Mouse (Mus musculus) hindbrain, postnatal 0 days (tissue): ENCODE data around the gene Gabpb2. TPM values are rescaled to one million over a fixed set of nuclear protein-coding genes. Genes with fewer than 3 reads are reported as not detected.

Source experiments
- ATAC-seq: fragments of 200-750 bp; cut with Nextera tagmentation; 2 replicates; pipeline ENCODE4 v1.8.0; 2017; ENCODE audit warnings: mild to moderate bottlenecking, moderate TSS enrichment, moderate library complexity
- DNase-seq: peaks from one replicate; pipeline ENCODE4 v3.0.0-alpha.2; 2015; ENCODE audit warnings: low spot score
- H3K27ac ChIP-seq: fragments of 300-500 bp; sonication (generic); 2 replicates; pipeline ENCODE4 v1.5.1; 2014; ENCODE audit warnings: mild to moderate bottlenecking
- H3K27me3 ChIP-seq: fragments of 300-500 bp; sonication (generic); 2 replicates; pipeline ENCODE4 v1.6.1; 2014; ENCODE audit warnings: low read length, mixed read lengths; ENCODE audit not compliant: insufficient read depth
- H3K36me3 ChIP-seq: fragments of 300-500 bp; sonication (generic); 2 replicates; pipeline ENCODE4 v1.6.1; 2014; ENCODE audit warnings: low read length, mixed read lengths; ENCODE audit not compliant: insufficient read depth
- H3K4me1 ChIP-seq: fragments of 300-500 bp; sonication (generic); 2 replicates; pipeline ENCODE4 v1.6.1; 2014; ENCODE audit warnings: antibody characterized with exemption, low read length, mixed read lengths; ENCODE audit not compliant: insufficient read depth
- H3K4me2 ChIP-seq: fragments of 300-500 bp; sonication (generic); 2 replicates; pipeline ENCODE4 v1.6.1; 2014; ENCODE audit warnings: low read depth, mild to moderate bottlenecking, low read length, moderate library complexity, mixed read lengths
- H3K4me3 ChIP-seq: fragments of 300-500 bp; sonication (generic); 2 replicates; pipeline ENCODE4 v1.5.1; 2014; ENCODE audit warnings: low read length
- H3K9ac ChIP-seq: fragments of 300-500 bp; sonication (generic); replicated peaks from 2 replicates; pipeline ENCODE4 v1.6.1; 2014; ENCODE audit warnings: mild to moderate bottlenecking, low read length, moderate library complexity, mixed read lengths
- H3K9me3 ChIP-seq: fragments of 300-500 bp; sonication (generic); 2 replicates; pipeline ENCODE4 v1.6.1; 2016; ENCODE audit warnings: low read length, mixed read lengths
- CTCF ChIP-seq: IDR thresholded peaks from 2 replicates; pipeline ENCODE4 v1.5.1; 2016; ENCODE audit warnings: antibody characterized with exemption, control low read depth, low read depth
- WGBS: fragments of 180-500 bp; shearing (Covaris S2); extraction: QIAGEN DNeasy Blood & Tissue Kit; methylation state at CpG from one replicate; pipeline ENCODE4 v1.1.7; 2014; 5-methylcytosine and 5-hydroxymethylcytosine counted together
- polyA plus RNA-seq: library from polyadenylated mRNA; unstranded; fragments of >200 nt; fragmentation: Nextera tagmentation; extraction: Ambion mirVana; gene quantifications from 2 replicates; pipeline ENCODE4 v1.2.1, GENCODE M21; 2015
- total RNA-seq: library from RNA; depleted of rRNA; stranded (reverse); fragments of >200 nt; gene quantifications from 2 replicates; pipeline ENCODE4 v1.2.3, GENCODE M21; 2014

Gene Gabpb2
- total and polyA plus RNA-seq, 2 experiments from 2014 or later: 2.9 to 8.6 TPM

GRCm38 (mm10) chr3:95162345-95162628, 55.4 kb downstream of the Gabpb2 start:
- Histone ChIP-seq H3K4me2 (peak overlapping the region; percentile 83), H3K4me3 (peak overlapping the region; percentile 93), H3K27me3 (no peaks in the 10 kb centered on the region), H3K4me1 (peaks cover 14% of the 10 kb centered on the region), H3K9me3 (no peaks in the 10 kb centered on the region), H3K36me3 (peaks cover 8% of the 10 kb centered on the region; the same call in 1 of the 2 replicates), H3K27ac (peak overlapping the region; percentile 68), H3K9ac (peak overlapping the region; percentile 78)
- WGBS: 7% methylated on average over 2 of the region's 2 CpGs
- no peak for ATAC-seq
- TF ChIP-seq CTCF: no peak
- peak; percentile 39 for DNase-seq

- no peak for ATAC-seq
- H3K27ac ChIP-seq: peak overlapping the region; percentile 68
- 3% methylated on average over 9 of the region's 9 CpGs for WGBS
- H3K9ac ChIP-seq: peak overlapping the region; percentile 78
- peak overlapping the region; percentile 83 for H3K4me2 ChIP-seq
- no peaks in the 10 kb centered on the region for H3K9me3 ChIP-seq
- H3K27me3 ChIP-seq: no peaks in the 10 kb centered on the region
- H3K4me1 ChIP-seq: peaks cover 14% of the 10 kb centered on the region
- no peak for TF ChIP-seq CTCF
- peak; percentile 27 for DNase-seq
- H3K36me3 ChIP-seq: peaks cover 4% of the 10 kb centered on the region; the same call in 1 of the 2 replicates
- H3K4me3 ChIP-seq: peak overlapping the region; percentile 93
These were observed 55.9 kb downstream of the Gabpb2 start for GRCm38 (mm10) chr3:95161618-95162344.

- 1% methylated on average over 29 of the region's 30 CpGs for WGBS
- peak; percentile 5 for ATAC-seq
- Histone ChIP-seq H3K9me3 (no peaks in the 10 kb centered on the region), H3K4me2 (peak overlapping the region; percentile 83), H3K27ac (peak overlapping the region; percentile 68), H3K9ac (peak overlapping the region; percentile 78), H3K27me3 (no peaks in the 10 kb centered on the region), H3K4me3 (peak overlapping the region; percentile 93), H3K4me1 (peaks cover 14% of the 10 kb centered on the region), H3K36me3 (peaks cover 1% of the 10 kb centered on the region; the same call in 1 of the 2 replicates)
- no peak for TF ChIP-seq CTCF
- DNase-seq: peak; percentile 46
These were observed 56.6 kb downstream of the Gabpb2 start for GRCm38 (mm10) chr3:95161041-95161551.

GRCm38 (mm10) chr3:95159987-95160963, 57.4 kb downstream of the Gabpb2 start, which contains the start of gene Sema6c:
Sema6c (plus strand) TSS chr3:95160457.
- H3K27me3 ChIP-seq: no peaks in the 10 kb centered on the region
- no peak for TF ChIP-seq CTCF
- under 1% methylated on average over 66 of the region's 66 CpGs for WGBS

GRCm38 (mm10) chr3:95159511-95159986, 58.2 kb downstream of the Gabpb2 start:
- no peaks in the 10 kb centered on the region for H3K27me3 ChIP-seq
- H3K9ac ChIP-seq: peak overlapping the region; percentile 78
- peaks cover 14% of the 10 kb centered on the region for H3K4me1 ChIP-seq
- peak overlapping the region; percentile 83 for H3K4me2 ChIP-seq
- no peaks in the 10 kb centered on the region for H3K36me3 ChIP-seq
- ATAC-seq (no peak), DNase-seq (no peak)
- no peak for TF ChIP-seq CTCF
- no peaks in the 10 kb centered on the region for H3K9me3 ChIP-seq
- 20% methylated on average over 8 of the region's 8 CpGs for WGBS
- H3K27ac ChIP-seq: peak overlapping the region; percentile 68
- peak overlapping the region; percentile 93 for H3K4me3 ChIP-seq

More at GRCm38 (mm10) chr3:95159987-95160963, 57.4 kb downstream of the Gabpb2 start, which contains the start of gene Sema6c:
- peak within 1 kb of the TSS; percentile 93 for H3K4me3 ChIP-seq
- H3K4me2 ChIP-seq: peak within 1 kb of the TSS; percentile 83
- DNase-seq (peak; percentile 95), ATAC-seq (peak; percentile 96)
- H3K36me3 ChIP-seq: no peaks in the 10 kb centered on the region
- H3K9ac ChIP-seq: peak within 1 kb of the TSS; percentile 78
- H3K9me3 ChIP-seq: no peaks in the 10 kb centered on the region
- H3K27ac ChIP-seq: peak within 1 kb of the TSS; percentile 68
- peaks cover 14% of the 10 kb centered on the region for H3K4me1 ChIP-seq

- H3K27ac ChIP-seq: no peak overlapping the region
- H3K9ac ChIP-seq: no peak overlapping the region
- no peak for DNase-seq
- no peak overlapping the region for H3K4me3 ChIP-seq
- H3K9me3 ChIP-seq: no peaks in the 10 kb centered on the region
- ATAC-seq: no peak
- no peaks in the 10 kb centered on the region for H3K27me3 ChIP-seq
- WGBS: 53% methylated on average over 4 of the region's 4 CpGs
- no peak overlapping the region for H3K4me2 ChIP-seq
- H3K36me3 ChIP-seq: no peaks in the 10 kb centered on the region
- TF ChIP-seq CTCF: peak; percentile 59
- H3K4me1 ChIP-seq: no peaks in the 10 kb centered on the region
These were observed 63.8 kb downstream of the Gabpb2 start for GRCm38 (mm10) chr3:95153874-95154273.
